Mouse (Mus musculus) ovary, postnatal 10 days (tissue): ENCODE data around the gene Selenow.
"Not testable (repeated sequence)": the region's sequence is repeated elsewhere in the genome, so short reads cannot be mapped to it uniquely, and the experiment has no call there.

Source experiments
- DNase-seq: peaks from one replicate; pipeline ENCODE4 v3.0.0; 2022; ENCODE audit warnings: low spot score

Selenow gene

GRCm38 (mm10) chr7:15945721-15946536 is 23.7 kb upstream of the Selenow start, which contains the start of gene Nop53:
TSS of gene Nop53 (minus strand) at chr7:15946074.
- peak; percentile 80 for DNase-seq

- DNase-seq = no peak
These were observed 23.0 kb upstream of the Selenow start for GRCm38 (mm10) chr7:15945211-15945610.

- no peak for DNase-seq
These were observed 22.1 kb upstream of the Selenow start for GRCm38 (mm10) chr7:15944311-15944710.

- DNase-seq = no peak
These were observed 16.4 kb upstream of the Selenow start for GRCm38 (mm10) chr7:15938621-15939020.

- DNase-seq = no peak
These were observed 15.3 kb upstream of the Selenow start for GRCm38 (mm10) chr7:15937491-15937890.

- no peak for DNase-seq
These were observed 11.5 kb upstream of the Selenow start for GRCm38 (mm10) chr7:15933437-15934359.

- no peak for DNase-seq
These were observed 9.4 kb upstream of the Selenow start for GRCm38 (mm10) chr7:15931635-15932034.

GRCm38 (mm10) chr7:15930543-15930942 is 8.3 kb upstream of the Selenow start:
- DNase-seq = no peak

GRCm38 (mm10) chr7:15929910-15930309 is 7.7 kb upstream of the Selenow start:
- no peak for DNase-seq

- no peak for DNase-seq
These were observed 406 bp downstream of the Selenow start for GRCm38 (mm10) chr7:15921796-15922195.

GRCm38 (mm10) chr7:15920645-15921190 is 1.5 kb downstream of the Selenow start:
- no peak for DNase-seq

- no peak for DNase-seq
These were observed 2.3 kb downstream of the Selenow start for GRCm38 (mm10) chr7:15919947-15920346.

- DNase-seq = no peak
These were observed 3.8 kb downstream of the Selenow start for GRCm38 (mm10) chr7:15918371-15918770.

- no peak for DNase-seq
These were observed 5.2 kb downstream of the Selenow start for GRCm38 (mm10) chr7:15916996-15917395.

- DNase-seq = no peak
These were observed 6.0 kb downstream of the Selenow start for GRCm38 (mm10) chr7:15916134-15916723.

- not testable (repeated sequence) for DNase-seq
These were observed 6.5 kb downstream of the Selenow start for GRCm38 (mm10) chr7:15915695-15916094.

GRCm38 (mm10) chr7:15914751-15915150 is 7.5 kb downstream of the Selenow start:
- DNase-seq = no peak

GRCm38 (mm10) chr7:15914252-15914651 is 8.0 kb downstream of the Selenow start:
- no peak for DNase-seq

GRCm38 (mm10) chr7:15912183-15912582 is 10.0 kb downstream of the Selenow start:
- peak; percentile 32 for DNase-seq

GRCm38 (mm10) chr7:15910521-15910920 is 11.7 kb downstream of the Selenow start:
- no peak for DNase-seq

- DNase-seq = no peak
These were observed 14.1 kb downstream of the Selenow start for GRCm38 (mm10) chr7:15907971-15908590.

- DNase-seq = no peak
These were observed 15.6 kb downstream of the Selenow start for GRCm38 (mm10) chr7:15906602-15907001.
